Mouse (Mus musculus) CH12F3 (cell line): ENCODE results near the gene Tmem216.

ENCODE experiments used
- in situ Hi-C: fragments of 300-500 bp; cut with MboI; formaldehyde crosslinking; loops from 2 replicates; pipeline ENCODE4 v1.14.3; 2020; ENCODE audit warnings: low sequenced_read_pairs

The Tmem216 gene

DNA sequence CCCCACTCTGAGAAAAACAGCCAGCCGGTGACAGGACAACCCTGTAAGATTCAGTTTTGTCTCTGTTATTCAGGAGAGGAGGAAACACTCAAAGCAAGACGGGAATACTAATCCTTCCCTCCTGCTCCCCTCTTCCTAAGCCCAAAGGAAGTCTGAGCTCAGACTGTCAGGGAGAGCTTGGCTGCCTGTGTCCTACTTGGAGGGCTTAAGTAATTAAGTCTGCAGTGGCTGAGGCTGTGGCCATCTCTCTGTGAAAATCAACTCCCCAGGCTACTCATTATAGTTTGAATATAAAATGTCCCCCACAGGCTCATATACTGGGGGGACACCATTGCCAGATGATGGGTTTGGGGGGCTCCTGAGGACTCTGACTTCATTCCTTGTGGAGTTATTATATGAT is 59.1 kb downstream of the Tmem216 start:
- in situ Hi-C loops, result no loop called here

DNA sequence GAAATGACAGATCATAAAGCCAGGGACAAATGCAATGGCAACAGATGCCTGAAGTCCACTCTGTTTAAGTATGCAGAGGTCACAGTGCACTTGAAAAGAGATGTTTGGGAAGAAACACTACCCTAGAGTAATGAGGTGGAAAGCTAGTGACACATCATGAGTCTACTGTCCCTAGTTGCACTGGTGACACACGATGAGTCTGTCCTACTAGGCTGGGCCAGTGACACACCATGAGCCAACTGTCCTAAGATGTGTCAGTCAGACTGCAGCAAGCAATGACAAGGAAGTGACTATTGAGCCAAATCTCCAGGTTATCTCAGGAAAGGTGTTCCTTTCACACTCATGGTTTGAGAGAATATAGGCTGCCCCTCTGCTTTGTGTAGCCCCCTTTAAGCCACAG is 60.4 kb downstream of the Tmem216 start:
- in situ Hi-C loops, result no loop called here

DNA sequence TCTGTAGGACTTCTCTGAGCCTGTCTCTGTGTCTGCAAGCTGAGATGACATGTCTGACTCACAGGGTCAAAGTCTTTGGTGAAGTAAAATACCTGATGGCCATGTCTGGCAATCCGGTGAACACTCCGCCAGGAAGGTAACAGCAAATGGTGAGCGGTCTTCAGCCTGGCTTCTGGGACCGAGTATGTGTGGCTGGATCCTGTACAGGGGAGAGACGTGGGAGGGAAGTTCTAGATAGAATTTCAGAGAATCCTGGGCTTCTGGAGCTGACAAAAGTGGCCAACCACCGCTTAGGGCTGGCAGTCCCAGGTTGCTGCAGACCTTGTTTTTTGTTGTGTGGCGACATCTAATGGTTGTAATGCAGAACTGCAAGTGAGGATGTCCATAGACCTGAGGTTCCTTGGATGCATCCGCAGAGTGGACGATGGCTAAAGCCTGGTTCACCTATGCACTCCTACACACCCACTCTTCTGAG is 69.7 kb downstream of the Tmem216 start:
- in situ Hi-C loops, result loop anchor here (10.0 kb wide), 1 partner anchor 222 kb away; no protein-coding TSS in a partner anchor
